Mouse (Mus musculus) heart, embryonic 14.5 days (tissue): ENCODE results near the gene Inpp5b. TPM values are rescaled to one million over a fixed set of nuclear protein-coding genes. Genes with fewer than 3 reads are reported as not detected.

Experiments used
- ATAC-seq: fragments of 200-750 bp; cut with Nextera tagmentation; 2 replicates; pipeline ENCODE4 v1.8.0; 2017; ENCODE audit warnings: low read depth, moderate TSS enrichment; ENCODE audit not compliant: insufficient number of reproducible peaks, insufficient read depth, low FRiP score
- H3K27ac ChIP-seq, 2 experiments: fragments of 200-500 bp in 1 of 2; fragments of 300-500 bp in 1 of 2; sonication (generic) in 1 of 2; replicated peaks in 1 of 2; 2 replicates each; pipeline ENCODE4 v1.5.1; 2012 to 2014; ENCODE audit warnings: low read depth in 2 of 2, low read length in 2 of 2, control low read depth in 1 of 2, mild to moderate bottlenecking in 1 of 2, mixed read lengths in 1 of 2; ENCODE audit not compliant: control insufficient read depth in 1 of 2, insufficient read depth in 1 of 2
- H3K27me3 ChIP-seq: fragments of 300-500 bp; sonication (generic); 2 replicates; pipeline ENCODE4 v1.6.1; 2014; ENCODE audit warnings: mild to moderate bottlenecking, low read length, control low read depth; ENCODE audit not compliant: control insufficient read depth, insufficient read depth
- H3K36me3 ChIP-seq: fragments of 300-500 bp; sonication (generic); 2 replicates; pipeline ENCODE4 v1.6.1; 2014; ENCODE audit warnings: mild to moderate bottlenecking, control low read depth, low read length, mixed read lengths; ENCODE audit not compliant: control insufficient read depth, insufficient read depth
- H3K4me1 ChIP-seq, 2 experiments: fragments of 200-500 bp in 1 of 2; fragments of 300-500 bp in 1 of 2; sonication (generic) in 1 of 2; 2 replicates each; pipeline ENCODE4 v1.6.1; 2012 to 2014; ENCODE audit warnings: low read length in 2 of 2, control low read depth in 1 of 2, mixed read lengths in 1 of 2; ENCODE audit not compliant: control insufficient read depth in 2 of 2, insufficient read depth in 2 of 2
- H3K4me2 ChIP-seq: fragments of 300-500 bp; sonication (generic); 2 replicates; pipeline ENCODE4 v1.6.1; 2014; ENCODE audit warnings: mild to moderate bottlenecking, low read length
- H3K4me3 ChIP-seq, 2 experiments: fragments of 200-500 bp in 1 of 2; fragments of 300-500 bp in 1 of 2; sonication (generic) in 1 of 2; 2 replicates each; pipeline ENCODE4 v1.5.1; 2012 to 2014; ENCODE audit warnings: low read length in 2 of 2, mild to moderate bottlenecking in 2 of 2, control low read depth in 1 of 2, low read depth in 1 of 2, moderate library complexity in 1 of 2; ENCODE audit not compliant: control insufficient read depth in 1 of 2, insufficient read depth in 1 of 2
- H3K9ac ChIP-seq: fragments of 300-500 bp; sonication (generic); 2 replicates; pipeline ENCODE4 v1.6.1; 2014; ENCODE audit warnings: mild to moderate bottlenecking, low read length
- H3K9me3 ChIP-seq: fragments of 300-500 bp; sonication (generic); 2 replicates; pipeline ENCODE4 v1.6.1; 2016; ENCODE audit warnings: low read length, control low read depth; ENCODE audit not compliant: control insufficient read depth
- WGBS: fragments of 180-500 bp; shearing (Covaris S2); extraction: QIAGEN DNeasy Blood & Tissue Kit; methylation state at CpG from one replicate; pipeline ENCODE4 v1.1.7; 2014; 5-methylcytosine and 5-hydroxymethylcytosine counted together
- polyA plus RNA-seq: library from polyadenylated mRNA; unstranded; fragments of >200 nt; fragmentation: Nextera tagmentation; extraction: Ambion mirVana; gene quantifications from 2 replicates; pipeline ENCODE4 v1.2.1, GENCODE M21; 2014

Inpp5b gene
- polyA plus RNA-seq, 1 experiment from 2014 or later = 17.3 TPM

GRCm38 (mm10) chr4:124825371-124825965, 83.8 kb downstream of the Inpp5b start:
- H3K4me1 ChIP-seq = no peaks in the 10 kb centered on the region
- no peak overlapping the region for H3K4me3 ChIP-seq
- H3K27ac ChIP-seq = no peak overlapping the region
- no peak for ATAC-seq
- no peak overlapping the region for H3K4me2 ChIP-seq
- WGBS = 95% methylated on average over 21 of the region's 21 CpGs
- H3K9me3 ChIP-seq = no peaks in the 10 kb centered on the region
- no peak overlapping the region for H3K9ac ChIP-seq
- no peaks in the 10 kb centered on the region for H3K27me3 ChIP-seq
- H3K36me3 ChIP-seq = peaks cover 70% of the 10 kb centered on the region

- 70% methylated on average over 5 of the region's 5 CpGs for WGBS
- H3K4me1 ChIP-seq = no peaks in the 10 kb centered on the region
- H3K9me3 ChIP-seq = no peaks in the 10 kb centered on the region
- no peak overlapping the region for H3K4me2 ChIP-seq
- no peak; the same call in 1 of the 2 replicates for ATAC-seq
- H3K4me3 ChIP-seq = no peak overlapping the region
- no peaks in the 10 kb centered on the region for H3K27me3 ChIP-seq
- H3K36me3 ChIP-seq = peaks cover 52% of the 10 kb centered on the region
- no peak overlapping the region for H3K9ac ChIP-seq
- no peak overlapping the region for H3K27ac ChIP-seq
Measured at GRCm38 (mm10) chr4:124829671-124830070, 88.0 kb downstream of the Inpp5b start.

GRCm38 (mm10) chr4:124832796-124833195, 91.1 kb downstream of the Inpp5b start:
- Histone ChIP-seq H3K4me3 (no peak overlapping the region), H3K36me3 (peaks cover 34% of the 10 kb centered on the region), H3K4me2 (no peak overlapping the region), H3K9ac (no peak overlapping the region), H3K9me3 (no peaks in the 10 kb centered on the region), H3K27ac (no peak overlapping the region), H3K27me3 (no peaks in the 10 kb centered on the region), H3K4me1 (no peaks in the 10 kb centered on the region)
- 96% methylated on average over 10 of the region's 10 CpGs for WGBS
- ATAC-seq = no peak

GRCm38 (mm10) chr4:124838035-124838700, 96.5 kb downstream of the Inpp5b start:
- no peaks in the 10 kb centered on the region for H3K27me3 ChIP-seq
- H3K9me3 ChIP-seq = 0 out of 2 replicates have a peak, but pooled peaks cover 3% of the 10 kb centered on the region
- H3K27ac ChIP-seq = no peak overlapping the region
- H3K9ac ChIP-seq = no peak overlapping the region
- ATAC-seq = no peak
- WGBS = 77% methylated on average over 14 of the region's 14 CpGs
- no peak overlapping the region for H3K4me3 ChIP-seq
- no peak overlapping the region for H3K4me2 ChIP-seq
- H3K4me1 ChIP-seq = no peaks in the 10 kb centered on the region
- H3K36me3 ChIP-seq = peaks cover 57% of the 10 kb centered on the region

GRCm38 (mm10) chr4:124840998-124841397, 99.3 kb downstream of the Inpp5b start:
- H3K27ac ChIP-seq = no peak overlapping the region
- no peaks in the 10 kb centered on the region for H3K27me3 ChIP-seq
- ATAC-seq = no peak
- no peak overlapping the region for H3K9ac ChIP-seq
- H3K4me3 ChIP-seq = no peak overlapping the region
- whole genome bisulfite sequencing = 90% methylated on average over 1 of the region's 1 CpGs
- H3K9me3 ChIP-seq = 0 out of 2 replicates have a peak, but pooled peaks cover 3% of the 10 kb centered on the region
- no peak overlapping the region for H3K4me2 ChIP-seq
- no peaks in the 10 kb centered on the region for H3K4me1 ChIP-seq
- H3K36me3 ChIP-seq = peaks cover 73% of the 10 kb centered on the region

GRCm38 (mm10) chr4:124843493-124843892, 101.8 kb downstream of the Inpp5b start:
- H3K4me2 ChIP-seq = no peak overlapping the region
- no peak; the same call in 1 of the 2 replicates for ATAC-seq
- H3K9ac ChIP-seq = no peak overlapping the region
- peaks cover 63% of the 10 kb centered on the region for H3K36me3 ChIP-seq
- H3K27me3 ChIP-seq = no peaks in the 10 kb centered on the region
- H3K4me1 ChIP-seq = peaks cover 0 to 4% of the 10 kb centered on the region in 2 experiments; a peak in 1 of 4 replicates
- H3K4me3 ChIP-seq = no peak overlapping the region
- no peak overlapping the region for H3K27ac ChIP-seq
- 46% methylated on average over 11 of the region's 11 CpGs for WGBS
- 0 out of 2 replicates have a peak, but pooled peaks cover 3% of the 10 kb centered on the region for H3K9me3 ChIP-seq

GRCm38 (mm10) chr4:124847573-124847972, 105.9 kb downstream of the Inpp5b start:
- Histone ChIP-seq H3K27ac (no peak overlapping the region), H3K36me3 (peaks cover 25% of the 10 kb centered on the region), H3K4me3 (no peak overlapping the region), H3K27me3 (no peaks in the 10 kb centered on the region), H3K4me1 (peaks cover 10 to 18% of the 10 kb centered on the region in 2 experiments), H3K4me2 (no peak overlapping the region), H3K9ac (no peak overlapping the region; the same call in 1 of the 2 replicates), H3K9me3 (no peaks in the 10 kb centered on the region)
- no peak for ATAC-seq
- WGBS = 11% methylated on average over 8 of the region's 8 CpGs
